Mouse (Mus musculus) kidney, postnatal 14 days (tissue): ENCODE measurements around the gene Tusc2.

Experiments used
- DNase-seq: peaks from one replicate; pipeline ENCODE4 v3.0.0; 2022; ENCODE audit warnings: mixed read lengths

The Tusc2 gene

DNA sequence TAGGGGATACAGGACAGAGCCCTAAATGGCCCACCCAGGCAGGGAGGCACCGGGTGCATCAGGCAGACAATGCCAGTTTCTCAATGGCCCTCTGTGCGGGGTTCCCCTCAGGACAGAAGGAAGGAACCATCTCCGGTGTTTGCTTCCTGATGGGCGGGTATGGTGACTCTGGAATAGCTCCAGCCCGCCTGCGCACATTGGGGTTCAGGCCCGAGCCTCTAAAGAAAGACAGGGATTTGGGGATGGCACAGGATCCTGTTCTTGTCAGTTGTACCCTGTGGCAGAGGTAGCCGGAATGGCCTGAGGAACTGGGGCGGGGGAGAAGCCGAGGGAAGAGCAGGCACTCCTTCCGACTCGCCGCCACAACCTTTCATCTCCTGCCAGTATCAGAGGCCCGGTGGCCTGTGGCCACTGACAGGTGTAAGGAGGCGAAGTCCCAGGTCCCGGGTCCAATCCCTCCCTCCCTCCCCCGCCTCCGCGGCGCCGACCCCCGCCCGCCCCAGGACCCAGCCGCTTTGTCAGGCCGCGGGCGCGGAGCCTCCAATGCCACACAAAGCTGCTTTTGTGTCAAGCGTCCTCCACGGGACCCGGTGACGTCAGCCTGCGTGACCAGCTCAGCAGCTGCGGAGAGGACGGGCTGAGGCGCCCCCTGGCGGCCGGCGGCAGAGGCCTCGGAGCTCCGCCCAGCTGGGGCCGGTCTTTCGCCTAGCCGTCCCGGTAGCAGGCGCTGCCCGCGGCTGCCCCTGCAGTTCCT, 49.3 kb downstream of the Tusc2 start:
- DNase-seq, result peak; percentile 99

DNA sequence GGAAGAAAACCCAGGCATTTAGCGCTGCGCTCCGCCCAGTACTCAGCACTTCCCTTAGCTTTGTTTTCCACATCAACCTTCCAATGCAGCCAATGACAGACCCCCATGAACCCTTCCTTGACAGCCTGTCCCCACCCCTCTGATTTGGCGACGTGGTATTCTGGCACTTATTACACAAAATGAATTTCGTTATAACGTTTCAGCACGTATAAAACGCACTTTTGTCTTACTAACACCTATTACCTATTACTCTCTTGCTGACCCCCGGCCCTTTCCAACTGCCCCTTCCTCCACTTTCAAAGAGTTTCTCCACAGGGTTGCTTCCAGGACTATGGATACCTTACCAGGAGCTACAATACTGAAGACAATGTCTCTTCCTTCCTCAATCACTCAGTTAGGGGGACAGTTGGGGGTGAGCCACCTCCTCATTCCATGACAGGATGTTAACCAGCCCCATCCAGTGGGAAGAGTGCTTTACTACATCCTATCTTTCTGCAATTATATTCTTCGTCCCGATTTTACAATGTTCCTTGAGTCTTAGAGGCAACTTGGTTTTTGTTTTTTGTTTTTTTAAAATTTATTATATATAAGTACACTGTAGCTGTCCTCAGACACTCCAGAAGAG, 50.0 kb downstream of the Tusc2 start:
- DNase-seq, result peak; percentile 54

DNA sequence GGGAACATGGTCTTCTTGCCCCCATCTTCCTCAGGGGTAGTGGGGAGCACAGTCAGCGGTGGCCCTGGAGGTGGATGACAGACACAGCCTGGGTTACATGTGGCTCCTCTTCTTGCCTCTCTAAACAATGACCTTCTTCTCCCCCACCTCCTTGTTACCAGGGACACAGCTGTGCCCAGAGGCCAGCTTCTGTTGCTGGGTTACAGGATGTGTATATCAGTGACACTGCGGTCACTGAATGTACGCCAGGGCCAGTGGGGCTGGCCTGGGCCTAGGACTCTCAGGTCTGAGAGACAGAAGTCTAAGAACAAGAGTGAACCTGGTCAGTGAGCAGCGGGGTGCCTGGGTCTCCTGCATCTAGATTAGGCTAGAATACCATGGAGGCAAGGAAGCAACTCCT, 52.0 kb downstream of the Tusc2 start:
- no peak for DNase-seq
